Mouse (Mus musculus) G1E (cell line): ENCODE results near the gene Cwc27. TPM values are rescaled to one million over a fixed set of nuclear protein-coding genes. Genes with fewer than 3 reads are reported as not detected.
A peak's percentile ranks its signal among the peaks of the same experiment; 100 is the strongest.

Experiments
- ATAC-seq: 2 replicates; pipeline ENCODE4 v1.8.0; 2016; ENCODE audit warnings: mild to moderate bottlenecking; ENCODE audit not compliant: insufficient number of reproducible peaks, poor library complexity, low FRiP score, severe bottlenecking; ENCODE audit errors: extremely low read depth
- DNase-seq: peaks from one replicate; pipeline ENCODE4 v3.0.0; 2012; ENCODE audit warnings: low spot score
- H3K27me3 ChIP-seq: 2 replicates; pipeline ENCODE4 v1.6.1; 2012; ENCODE audit warnings: mild to moderate bottlenecking, low read length, inconsistent platforms; ENCODE audit not compliant: insufficient read depth
- H3K36me3 ChIP-seq: replicated peaks from 2 replicates; pipeline ENCODE3; 2012; ENCODE audit warnings: mild to moderate bottlenecking, inconsistent platforms
- H3K4me1 ChIP-seq: 2 replicates; pipeline ENCODE4 v1.6.1; 2012; ENCODE audit warnings: low read depth, low read length, inconsistent platforms, mixed read lengths; ENCODE audit not compliant: insufficient read depth
- H3K4me3 ChIP-seq: 2 replicates; pipeline ENCODE4 v1.5.1; 2012; ENCODE audit warnings: low read depth, mild to moderate bottlenecking, inconsistent platforms, low read length, moderate library complexity, mixed read lengths
- H3K9me3 ChIP-seq: replicated peaks from 2 replicates; pipeline ENCODE4 v1.6.1; 2012; ENCODE audit warnings: inconsistent platforms
- CTCF ChIP-seq: IDR thresholded peaks from 2 replicates; pipeline ENCODE4 v1.5.1; 2012; ENCODE audit warnings: low read depth, low read length, inconsistent platforms, mixed read lengths
- GATA1 ChIP-seq: IDR thresholded peaks from 2 replicates; pipeline ENCODE4 v1.6.1; 2012; ENCODE audit warnings: borderline replicate concordance, low read length, inconsistent platforms, mixed read lengths
- GATA2 ChIP-seq: IDR thresholded peaks from 2 replicates; pipeline ENCODE4 v1.6.1; 2012; ENCODE audit warnings: low read depth, low read length, inconsistent platforms, borderline replicate concordance
- POLR2AphosphoS5 ChIP-seq: IDR thresholded peaks from 2 replicates; pipeline ENCODE4 v1.6.1; 2012; ENCODE audit warnings: low read depth, low read length, inconsistent platforms; ENCODE audit not compliant: insufficient replicate concordance
- TAL1 ChIP-seq: conservative IDR thresholded peaks from 2 replicates; pipeline ENCODE4 v1.6.1; 2012; ENCODE audit warnings: low read depth, low read length, inconsistent platforms, mixed read lengths
- polyA plus RNA-seq: library from polyadenylated mRNA; stranded (reverse); fragments of >175 nt; gene quantifications from 2 replicates; pipeline ENCODE4 v1.2.3, GENCODE M21; 2012
- total RNA-seq, 2 experiments: library from RNA; stranded (forward) in 1 of 2; stranded (reverse) in 1 of 2; fragments of 200-1000 nt in 1 of 2; fragments of >200 nt in 1 of 2; fragmentation: Nextera tagmentation in 1 of 2; gene quantifications; 2 replicates each; pipeline ENCODE4 v1.2.3; 2014 to 2017

Cwc27 gene
- total and polyA plus RNA-seq, 3 experiments, result 5.1 to 73.0 (median 36.3) TPM

DNA sequence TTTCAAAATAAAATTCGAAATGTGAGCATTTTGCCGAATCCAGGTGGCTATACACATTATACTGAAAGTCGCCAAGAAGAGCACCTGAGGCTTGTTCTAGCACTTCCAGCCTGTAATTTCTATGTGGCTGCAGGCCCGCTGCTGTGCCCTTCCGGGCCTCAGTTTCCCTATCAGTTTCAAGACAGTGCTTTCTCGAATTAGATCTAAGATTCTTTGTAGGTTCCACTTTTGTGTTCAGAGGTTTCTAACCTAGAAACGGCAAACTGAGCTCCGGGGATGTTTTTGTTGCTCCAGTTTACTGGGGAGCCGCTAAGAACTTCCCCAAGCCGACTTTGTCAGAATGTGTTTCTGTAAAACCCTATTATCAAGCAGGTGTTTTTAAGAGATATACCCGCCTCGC is 754 bp upstream of the Cwc27 start:
- DNase-seq, result peak; percentile 16
- Histone ChIP-seq H3K4me1 (peaks cover 39% of the 10 kb centered on the region), H3K9me3 (no peaks in the 10 kb centered on the region), H3K36me3 (peaks cover 25% of the 10 kb centered on the region), H3K4me3 (peak overlapping the region; percentile 80), H3K27me3 (no peaks in the 10 kb centered on the region)
- ATAC-seq, result no peak
- TF ChIP-seq CTCF (no peak), GATA2 (no peak), GATA1 (no peak), TAL1 (no peak), POLR2AphosphoS5 (no peak)

DNA sequence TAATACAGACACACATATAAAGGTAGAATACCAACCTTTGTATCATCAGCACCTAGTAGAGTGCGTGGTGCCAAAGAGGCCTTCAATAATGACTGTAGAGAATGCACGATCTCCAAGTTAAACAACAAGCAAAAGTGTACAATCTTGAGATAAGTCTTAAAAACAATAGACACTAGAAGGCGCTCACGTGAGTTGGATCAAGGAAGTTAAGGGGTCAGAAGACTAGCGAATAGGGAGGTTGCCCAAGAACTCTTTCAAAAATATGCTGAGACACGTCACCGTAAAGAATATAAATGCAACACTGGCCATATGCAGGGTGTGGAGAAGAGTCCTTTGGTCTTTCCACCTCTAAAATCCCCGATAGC is 690 bp downstream of the Cwc27 start:
- H3K4me3 ChIP-seq, result peak overlapping the region; percentile 80
- ATAC-seq (no peak), DNase-seq (no peak)
- no peaks in the 10 kb centered on the region for H3K9me3 ChIP-seq
- H3K36me3 ChIP-seq, result peaks cover 29% of the 10 kb centered on the region
- no peak for TF ChIP-seq CTCF
- H3K27me3 ChIP-seq, result no peaks in the 10 kb centered on the region
- peaks cover 29% of the 10 kb centered on the region for H3K4me1 ChIP-seq

DNA sequence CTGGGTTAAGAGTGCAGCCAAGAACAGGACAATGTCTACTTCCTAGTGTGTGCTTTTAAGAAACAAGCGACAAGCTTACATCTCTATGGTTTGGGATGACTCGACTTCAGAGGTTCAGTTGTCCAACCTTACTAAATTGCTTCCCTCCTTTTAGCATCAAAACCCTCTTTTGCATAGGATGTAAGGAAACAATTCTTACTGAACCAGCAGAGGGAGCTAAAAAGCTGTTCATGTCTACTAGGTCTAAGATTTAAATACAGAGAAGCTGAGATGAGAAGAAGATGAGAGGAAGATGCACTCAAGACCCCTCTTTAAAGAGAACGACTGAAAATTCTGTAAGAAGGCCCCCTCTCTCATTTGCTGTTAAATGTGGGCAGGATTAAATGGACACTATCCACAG is 11.3 kb downstream of the Cwc27 start:
- no peaks in the 10 kb centered on the region for H3K4me1 ChIP-seq
- peaks cover 43% of the 10 kb centered on the region for H3K36me3 ChIP-seq
- no peak for TF ChIP-seq TAL1
- no peak for TF ChIP-seq CTCF
- no peak for TF ChIP-seq GATA1
- no peak for TF ChIP-seq POLR2AphosphoS5
- TF ChIP-seq GATA2, result no peak
- DNase-seq (no peak), ATAC-seq (no peak)
- H3K4me3 ChIP-seq, result no peak overlapping the region
- no peaks in the 10 kb centered on the region for H3K9me3 ChIP-seq
- no peaks in the 10 kb centered on the region for H3K27me3 ChIP-seq

GRCm38 (mm10) chr13:104799566-104800182 is 17.3 kb downstream of the Cwc27 start:
- no peak overlapping the region for H3K4me3 ChIP-seq
- TF ChIP-seq POLR2AphosphoS5, result no peak
- no peak for TF ChIP-seq GATA2
- TF ChIP-seq TAL1, result no peak
- TF ChIP-seq GATA1, result no peak
- no peak for TF ChIP-seq CTCF
- no peaks in the 10 kb centered on the region for H3K27me3 ChIP-seq
- no peak for DNase-seq
- H3K4me1 ChIP-seq, result no peaks in the 10 kb centered on the region
- H3K36me3 ChIP-seq, result peaks cover 48% of the 10 kb centered on the region
- no peak for ATAC-seq
- H3K9me3 ChIP-seq, result no peaks in the 10 kb centered on the region

- TF ChIP-seq CTCF, result no peak
- TF ChIP-seq TAL1, result no peak
- TF ChIP-seq GATA2, result no peak
- no peak for TF ChIP-seq GATA1
- TF ChIP-seq POLR2AphosphoS5, result no peak
- ATAC-seq (no peak), DNase-seq (no peak)
- Histone ChIP-seq H3K9me3 (no peaks in the 10 kb centered on the region), H3K27me3 (no peaks in the 10 kb centered on the region), H3K4me3 (no peak overlapping the region), H3K4me1 (no peaks in the 10 kb centered on the region), H3K36me3 (peaks cover 51% of the 10 kb centered on the region)
Observed at GRCm38 (mm10) chr13:104799067-104799466, 17.9 kb downstream of the Cwc27 start.

GRCm38 (mm10) chr13:104794421-104794820 is 22.5 kb downstream of the Cwc27 start:
- ATAC-seq (no peak), DNase-seq (no peak)
- no peaks in the 10 kb centered on the region for H3K27me3 ChIP-seq
- H3K4me3 ChIP-seq, result no peak overlapping the region
- no peak for TF ChIP-seq CTCF
- H3K9me3 ChIP-seq, result no peaks in the 10 kb centered on the region
- H3K36me3 ChIP-seq, result peaks cover 47% of the 10 kb centered on the region
- H3K4me1 ChIP-seq, result no peaks in the 10 kb centered on the region

GRCm38 (mm10) chr13:104792184-104792583 is 24.8 kb downstream of the Cwc27 start, which contains the start of gene Srek1ip1:
Srek1ip1 (plus strand) TSS chr13:104792484.
- TF ChIP-seq CTCF, result no peak
- no peak for TF ChIP-seq TAL1
- no peak for TF ChIP-seq POLR2AphosphoS5
- no peak for TF ChIP-seq GATA1
- no peak for TF ChIP-seq GATA2
- no peaks in the 10 kb centered on the region for H3K27me3 ChIP-seq
- ATAC-seq (no peak), DNase-seq (no peak)
- H3K4me1 ChIP-seq, result no peaks in the 10 kb centered on the region
- peaks cover 50% of the 10 kb centered on the region for H3K36me3 ChIP-seq
- no peaks in the 10 kb centered on the region for H3K9me3 ChIP-seq
- H3K4me3 ChIP-seq, result no peak within 1 kb of the TSS
